Comparison of ENCODE assay signal across 8 mouse cellular contexts in genomic region chr14:47367461-47367860, GRCm38 (mm10). TPM values are rescaled to one million over a fixed set of nuclear protein-coding genes. Genes with fewer than 3 reads are reported as not detected.
DNase-seq lines count a peak whose midpoint lies in the region; ATAC-seq and TF ChIP-seq lines count a peak whose summit lies in the region.

TSS of gene Lgals3 (plus strand) at chr14:47367751.

- DNase-seq in Patski (ENCODE audit: low read depth, low spot score) = no peak
- DNase-seq in embryonic facial prominence, embryonic 14.5 days (ENCODE audit: low spot score) = peak; percentile 87
- peak; percentile 63 for DNase-seq in hindbrain, embryonic 11.5 days (ENCODE audit: low spot score)
- DNase-seq in layer of hippocampus, adult 9-11 months = peak; percentile 71
- DNase-seq in gastrocnemius, adult 18-20 months (ENCODE audit: low spot score) = no peak

- H3K27ac ChIP-seq in embryonic facial prominence, embryonic 14.5 days (replicated peaks; ENCODE audit: low read depth, low read length) = peak within 1 kb of the TSS; percentile 54
- H3K27ac ChIP-seq in hindbrain, embryonic 11.5 days (ENCODE audit: low read depth, low read length) = no peak within 1 kb of the TSS
- peak within 1 kb of the TSS; percentile 88 for H3K27ac ChIP-seq in lung, embryonic 15.5 days

- H3K79me2 ChIP-seq in C2C12 (ENCODE audit: control insufficient read depth, insufficient read depth) = no peaks in the 10 kb centered on the region

- no peaks in the 10 kb centered on the region for H3K79me3 ChIP-seq in C2C12 (ENCODE audit: low read depth)

- CTCF ChIA-PET in Patski (lab: Charles Lee) = interaction anchor here (0.9 to 1.5 kb wide), 2 partner anchors 8 to 9 kb away, joined by 3 to 5 read pairs; no protein-coding TSS in a partner anchor

- no peaks in the 10 kb centered on the region for H3K9me3 ChIP-seq in embryonic facial prominence, embryonic 14.5 days (ENCODE audit: control insufficient read depth, low read length)
- no peaks in the 10 kb centered on the region for H3K9me3 ChIP-seq in hindbrain, embryonic 11.5 days (ENCODE audit: control insufficient read depth, low read length)
- H3K9me3 ChIP-seq in lung, embryonic 15.5 days = no peaks in the 10 kb centered on the region

- in situ Hi-C loops in Patski (cut with MboI; ENCODE audit: low pct_unique_long_range_greater_than_20kb) = no loop called here

- WGBS in embryonic facial prominence, embryonic 14.5 days = 36% methylated on average over 9 of the region's 9 CpGs
- WGBS in hindbrain, embryonic 11.5 days = 57% methylated on average over 9 of the region's 9 CpGs
- WGBS in lung, embryonic 15.5 days = 30% methylated on average over 9 of the region's 9 CpGs

- no peaks in the 10 kb centered on the region for H3K27me3 ChIP-seq in C2C12 (ENCODE audit: control insufficient read depth, insufficient read depth, insufficient read length)
- H3K27me3 ChIP-seq in Patski = no peaks in the 10 kb centered on the region
- H3K27me3 ChIP-seq in embryonic facial prominence, embryonic 14.5 days (replicated peaks; ENCODE audit: control insufficient read depth, insufficient read depth, low read length) = peaks cover 3% of the 10 kb centered on the region; the same call in 1 of the 2 replicates
- no peaks in the 10 kb centered on the region for H3K27me3 ChIP-seq in hindbrain, embryonic 11.5 days (ENCODE audit: control insufficient read depth, insufficient read depth, low read length)
- H3K27me3 ChIP-seq in lung, embryonic 15.5 days = no peaks in the 10 kb centered on the region

- no peak within 1 kb of the TSS for H3K4me3 ChIP-seq in C2C12 (ENCODE audit: insufficient read depth, poor library complexity, severe bottlenecking)
- no peak within 1 kb of the TSS for H3K4me3 ChIP-seq in embryonic facial prominence, embryonic 14.5 days (ENCODE audit: low read depth, low read length)
- no peak within 1 kb of the TSS for H3K4me3 ChIP-seq in hindbrain, embryonic 11.5 days (ENCODE audit: low read depth, low read length)
- H3K4me3 ChIP-seq in lung, embryonic 15.5 days = no peak within 1 kb of the TSS

- H3K36me3 ChIP-seq in C2C12 (ENCODE audit: control insufficient read depth, insufficient read depth) = no peaks in the 10 kb centered on the region
- no peaks in the 10 kb centered on the region for H3K36me3 ChIP-seq in embryonic facial prominence, embryonic 14.5 days (ENCODE audit: control insufficient read depth, insufficient read depth, low read length)
- H3K36me3 ChIP-seq in hindbrain, embryonic 11.5 days (ENCODE audit: control insufficient read depth, insufficient read depth, low read length) = no peaks in the 10 kb centered on the region
- H3K36me3 ChIP-seq in lung, embryonic 15.5 days = no peaks in the 10 kb centered on the region

- POLR2A ChIA-PET in Patski (lab: Charles Lee) = interaction anchor here (0.7 kb wide), 1 partner anchor 62 kb away, joined by 4 read pairs; no protein-coding TSS in a partner anchor

- H3K9ac ChIP-seq in embryonic facial prominence, embryonic 14.5 days (ENCODE audit: low read depth, low read length) = no peak within 1 kb of the TSS
- H3K9ac ChIP-seq in hindbrain, embryonic 11.5 days (ENCODE audit: low read depth, low read length) = no peak within 1 kb of the TSS
- H3K9ac ChIP-seq in lung, embryonic 15.5 days = no peak within 1 kb of the TSS

- no peak for TF ChIP-seq CTCF in C2C12 (IDR thresholded peaks at IDR 0.05; ENCODE audit: control insufficient read depth, insufficient read depth, insufficient read length)
- TF ChIP-seq CTCF in Patski (IDR thresholded peaks at IDR 0.05) = no peak

- peaks cover 14% of the 10 kb centered on the region for H3K4me1 ChIP-seq in embryonic facial prominence, embryonic 14.5 days (ENCODE audit: control insufficient read depth, insufficient read depth, low read length)
- 0 out of 2 replicates have a peak, but pooled peaks cover 2% of the 10 kb centered on the region for H3K4me1 ChIP-seq in hindbrain, embryonic 11.5 days (replicated peaks; ENCODE audit: control insufficient read depth, insufficient read depth, low read length)
- peaks cover 22% of the 10 kb centered on the region for H3K4me1 ChIP-seq in lung, embryonic 15.5 days

- H3ac ChIP-seq in C2C12 (ENCODE audit: control insufficient read depth, insufficient read length, low read depth) = no peak within 1 kb of the TSS

- ATAC-seq in Patski = no peak
- peak; percentile 88 for ATAC-seq in embryonic facial prominence, embryonic 14.5 days (ENCODE audit: low read depth)
- no peak for ATAC-seq in hindbrain, embryonic 11.5 days (ENCODE audit: low FRiP score)
- ATAC-seq in lung, embryonic 15.5 days (ENCODE audit: borderline replicate concordance, extremely low read depth, low FRiP score, low TSS enrichment) = peak; percentile 77
- no peak for ATAC-seq in neutrophil, adult 5-6 weeks (ENCODE audit: extremely low read depth, insufficient number of reproducible peaks, low FRiP score, poor library complexity, severe bottlenecking)

- H3K4me2 ChIP-seq in embryonic facial prominence, embryonic 14.5 days (ENCODE audit: low read depth, low read length) = peak within 1 kb of the TSS; percentile 31
- no peak within 1 kb of the TSS for H3K4me2 ChIP-seq in hindbrain, embryonic 11.5 days (replicated peaks; ENCODE audit: low read depth, low read length)
- peak within 1 kb of the TSS; percentile 29 for H3K4me2 ChIP-seq in lung, embryonic 15.5 days

TF ChIP-seq in C2C12, 6 proteins besides CTCF, POLR2A, EP300 and RAD21:
- TF ChIP-seq FOSL1 (IDR thresholded peaks at IDR 0.05; ENCODE audit: insufficient read depth, low read length, poor library complexity, severe bottlenecking) (no peak), CEBPB (IDR thresholded peaks at IDR 0.05; ENCODE audit: low read depth) (no peak)

RNA-seq across cellular contexts. Expression of gene Lgals3, which starts in this region (rescaled TPM):
- polyA plus RNA-seq in C2C12 (2012; fragmentation: generic; extraction: Trizol) (1,338 TPM), Patski (2021) (453 TPM)
- polyA plus RNA-seq in embryonic facial prominence, embryonic 14.5 days (2014; fragmentation: Nextera tagmentation; extraction: Ambion mirVana) = 50.0 and 81.7 TPM in 2 replicates
- polyA plus RNA-seq in hindbrain, embryonic 11.5 days (2014; fragmentation: Nextera tagmentation; extraction: Ambion mirVana) = 0.38 and 1.1 TPM in 2 replicates
- 26.8 and 36.0 TPM in 2 replicates for polyA plus RNA-seq in lung, embryonic 15.5 days (2015; fragmentation: Nextera tagmentation; extraction: Ambion mirVana)
- 82.9 and 109 TPM in 2 replicates for total RNA-seq in neutrophil, adult 5-6 weeks (2017)
- total RNA-seq in gastrocnemius, adult 18-20 months (2021) = 1 to 10 TPM; 4.8 to 4.9 TPM

Comparison
In these comparisons a context has a peak if more than half of its experiments do, and no peak if none do; other contexts are left out.
1. RNA of gene Lgals3 (total RNA-seq): 82.9 to 109 TPM in neutrophil, adult 5-6 weeks; 4.8 to 4.9 TPM in gastrocnemius, adult 18-20 months; every median in the first group is over 10 times any median in the second.
2. RNA of gene Lgals3 (polyA plus RNA-seq): 1,338 TPM in C2C12 (single experiment), 453 TPM in Patski (single experiment), 50.0 to 81.7 TPM in embryonic facial prominence, embryonic 14.5 days and 26.8 to 36.0 TPM in lung, embryonic 15.5 days; 0.38 to 1.1 TPM in hindbrain, embryonic 11.5 days; every median in the first group is over 10 times any median in the second.
3. ATAC-seq: peak in embryonic facial prominence, embryonic 14.5 days (single experiment) and lung, embryonic 15.5 days (single experiment); none in Patski (single experiment), hindbrain, embryonic 11.5 days (single experiment) and neutrophil, adult 5-6 weeks (single experiment).
4. DNase-seq: peak in embryonic facial prominence, embryonic 14.5 days (single experiment), hindbrain, embryonic 11.5 days (single experiment) and layer of hippocampus, adult 9-11 months (single experiment); none in Patski (single experiment) and gastrocnemius, adult 18-20 months (single experiment).